Mouse (Mus musculus) right cerebral cortex, postnatal 36 days (tissue): ENCODE measurements at regions not wholly inside any gene's neighbourhood (a gene's known extent, or its start where the extent isn't known, plus 50 kb on each side); places are given as distances from the start of the nearest gene placed in this dataset.
"Not testable (repeated sequence)": the region's sequence is repeated elsewhere in the genome, so short reads cannot be mapped to it uniquely, and the experiment has no call there.

Source experiments
- DNase-seq, 2 experiments: peaks; one replicate each; pipeline ENCODE4 v3.0.0; 2022; ENCODE audit warnings: low spot score in 2 of 2, mixed read lengths in 1 of 2

DNA sequence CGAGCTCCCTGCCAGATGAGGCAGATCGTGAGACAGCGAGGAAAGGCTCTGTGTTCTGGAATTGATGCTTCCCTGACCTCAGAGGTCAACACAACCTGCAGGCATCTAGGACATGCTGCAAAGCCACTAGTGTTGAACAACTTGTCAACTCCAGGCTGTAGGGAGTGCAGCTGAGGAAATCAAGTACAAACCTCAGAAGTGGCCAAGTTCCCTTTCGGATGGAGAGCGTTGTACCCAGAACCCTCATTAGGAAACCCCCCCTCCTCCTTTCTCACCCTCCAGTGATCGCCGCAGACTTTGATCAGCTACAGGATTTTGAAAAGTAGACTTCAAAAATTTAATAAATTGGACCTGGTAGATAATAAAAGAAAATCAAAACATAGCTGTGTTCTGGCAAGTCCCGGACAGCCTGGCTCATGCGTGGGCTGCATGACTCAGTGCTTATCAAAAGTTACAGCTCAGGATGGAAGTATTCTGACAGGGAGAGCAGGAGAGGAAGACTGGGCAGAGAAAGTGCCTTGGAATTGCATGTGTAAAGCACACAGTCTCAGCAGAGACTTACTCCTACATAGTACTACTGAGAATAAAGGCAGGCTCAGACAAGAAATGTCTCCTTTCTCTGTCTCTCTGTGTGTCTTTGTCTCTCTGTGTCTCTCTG lies 224.2 kb downstream of the Diras2 start:
- DNase-seq, result peak; percentile 37 to 43

DNA sequence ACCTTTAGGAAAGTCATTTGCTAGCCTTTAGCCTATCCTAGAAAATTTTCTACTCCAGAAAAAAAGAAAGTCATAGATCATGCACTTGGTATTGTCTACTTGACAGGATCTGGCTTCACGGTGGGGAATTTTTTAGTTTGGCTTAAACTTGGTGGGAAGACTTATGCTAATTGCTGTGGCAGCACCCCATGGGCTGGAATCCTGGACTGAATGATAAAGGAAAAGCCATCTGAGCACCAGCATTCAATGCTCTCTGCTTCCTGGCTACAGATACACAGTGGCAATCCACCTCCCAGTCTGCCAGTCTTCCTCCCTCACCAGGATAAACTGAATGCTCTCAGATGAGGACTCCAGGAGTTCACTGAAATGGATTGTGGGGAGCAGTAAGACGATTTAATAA lies 220.1 kb downstream of the Diras2 start:
- DNase-seq, result no peak

DNA sequence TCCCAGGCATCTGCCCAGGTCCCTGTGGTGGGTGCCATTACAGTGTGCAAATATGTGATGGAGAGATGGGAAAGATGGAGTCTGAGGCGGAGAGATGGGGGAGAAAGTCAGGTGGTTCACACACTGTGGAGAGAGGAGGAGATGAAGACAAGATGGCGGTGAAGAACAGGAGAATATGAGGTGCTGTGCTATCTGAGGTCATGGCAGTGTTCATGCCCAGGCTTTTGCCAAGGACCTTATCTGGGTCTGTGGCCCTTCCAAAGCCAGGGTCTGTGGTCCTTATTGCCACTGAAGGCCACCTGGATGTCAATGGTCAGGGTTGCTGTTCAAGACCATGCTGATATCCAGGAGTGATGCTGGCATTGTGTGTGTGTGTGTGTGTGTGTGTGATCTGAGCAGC lies 212.8 kb downstream of the Diras2 start:
- DNase-seq, result no peak

DNA sequence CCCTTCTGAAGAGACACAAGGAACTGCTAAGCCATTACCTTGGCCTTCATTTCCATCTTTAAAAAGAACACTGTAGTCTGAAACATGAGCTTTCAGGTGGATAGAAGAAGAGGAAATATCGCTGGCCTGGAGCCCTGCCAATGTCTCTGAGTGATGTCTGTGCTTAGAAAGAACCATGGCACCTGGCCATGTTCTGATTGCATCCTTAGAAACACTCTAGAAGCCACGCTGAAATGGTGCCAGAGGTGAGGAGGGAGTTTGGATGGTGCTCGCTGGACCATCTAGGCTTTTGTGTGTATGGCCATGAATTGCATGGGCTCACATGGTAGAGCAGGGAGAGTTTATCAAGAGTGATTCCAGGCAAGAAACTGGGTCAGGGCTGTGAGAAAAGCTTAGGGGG lies 207.4 kb downstream of the Diras2 start:
- DNase-seq, result no peak

DNA sequence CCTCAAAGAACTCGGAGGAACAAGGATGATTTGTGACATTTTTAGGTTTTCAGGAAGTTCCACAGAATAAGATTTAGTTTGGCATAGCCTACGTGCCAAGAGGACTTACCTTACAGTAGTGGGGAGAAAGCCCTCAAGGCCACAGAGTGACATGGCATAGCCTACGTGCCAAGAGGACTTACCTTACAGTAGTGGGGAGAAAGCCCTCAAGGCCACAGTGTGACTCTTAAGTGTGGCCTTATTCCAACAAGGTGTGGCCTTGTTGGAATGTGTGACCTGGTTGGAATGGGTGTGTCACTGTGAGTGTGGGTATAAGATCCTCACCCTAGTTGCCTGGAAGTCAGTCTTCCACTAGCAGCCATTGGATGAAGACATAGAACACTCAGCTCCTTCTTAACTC lies 206.7 kb downstream of the Diras2 start:
- not testable (repeated sequence) for DNase-seq

DNA sequence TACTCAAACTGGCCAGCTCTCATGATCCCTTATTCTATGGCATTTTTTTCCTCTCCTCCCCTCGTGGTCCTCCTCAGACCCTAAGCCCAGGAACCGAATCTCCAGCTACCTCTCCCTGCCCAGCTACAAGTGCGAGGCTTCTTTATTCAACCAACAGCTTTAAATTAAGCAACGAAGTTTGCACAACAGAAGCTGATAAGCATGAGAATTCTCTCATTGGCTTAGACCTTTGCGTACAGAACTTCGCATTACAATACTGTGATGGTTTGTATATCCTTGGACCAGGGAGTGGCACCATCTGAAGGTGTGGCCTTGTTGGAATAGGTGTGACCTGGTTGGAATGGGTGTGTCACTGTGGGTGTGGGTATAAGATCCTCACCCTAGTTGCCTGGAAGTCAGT lies 205.4 kb downstream of the Diras2 start:
- DNase-seq, result not testable (repeated sequence)

DNA sequence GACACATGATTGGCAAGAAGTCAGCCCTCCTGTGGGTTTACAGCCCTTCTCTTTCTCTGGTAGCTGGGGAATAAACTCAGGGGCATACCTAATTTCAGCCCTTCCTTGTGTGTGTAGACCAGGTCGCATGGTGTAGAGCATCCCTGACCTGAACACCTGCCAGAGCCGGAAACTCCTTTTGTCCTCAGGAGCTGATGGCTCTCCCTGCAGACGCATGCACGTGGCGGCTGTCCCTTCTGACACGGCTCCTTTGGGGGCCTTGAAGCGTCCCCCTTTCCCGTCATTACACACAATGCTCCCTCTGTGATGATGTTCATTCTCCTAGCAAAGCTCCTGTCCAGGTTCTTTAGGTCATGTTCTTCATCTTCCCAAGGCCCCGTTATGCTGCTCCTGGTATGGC lies 203.3 kb downstream of the Diras2 start:
- no peak for DNase-seq

DNA sequence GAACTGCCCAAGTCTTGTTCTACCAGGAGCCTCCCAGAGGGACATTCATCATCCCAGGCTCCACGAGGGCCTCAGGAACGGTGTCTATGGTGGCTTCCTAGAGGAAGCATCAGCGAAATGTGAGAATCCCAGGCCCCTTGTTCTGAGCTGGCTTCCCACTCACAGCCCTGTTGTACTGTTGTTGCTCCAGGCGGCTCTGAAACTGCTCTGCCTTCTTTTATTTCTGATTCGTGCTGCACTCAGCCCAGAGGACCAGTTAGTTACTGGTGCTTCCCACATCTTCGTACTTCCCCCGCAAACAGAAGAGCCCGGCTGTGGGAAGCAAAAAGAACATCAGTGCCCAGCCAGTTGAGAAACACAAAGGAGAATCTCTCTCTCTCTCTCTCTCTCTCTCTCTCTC lies 202.3 kb downstream of the Diras2 start:
- peak; percentile 55 to 66 for DNase-seq

DNA sequence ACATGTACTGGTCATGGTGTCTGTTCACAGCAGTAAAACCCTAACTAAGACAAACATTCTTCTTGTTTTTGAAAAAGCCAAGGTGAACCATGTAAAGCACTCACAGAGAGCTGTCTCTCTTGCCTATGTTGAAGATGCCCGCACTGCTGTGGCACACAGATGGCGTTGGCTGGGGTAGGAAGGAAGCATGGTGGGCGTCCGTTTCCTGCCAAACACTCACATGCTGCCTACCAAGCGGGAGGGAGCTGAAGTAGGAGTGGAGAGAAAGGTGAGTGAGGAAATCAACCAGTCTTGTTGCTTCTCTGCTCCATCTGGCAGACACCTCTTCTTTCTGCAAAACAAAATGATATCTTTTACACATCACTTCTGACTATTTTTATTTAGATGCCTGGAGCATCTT lies 200.0 kb downstream of the Diras2 start:
- peak; percentile 64 to 70 for DNase-seq

DNA sequence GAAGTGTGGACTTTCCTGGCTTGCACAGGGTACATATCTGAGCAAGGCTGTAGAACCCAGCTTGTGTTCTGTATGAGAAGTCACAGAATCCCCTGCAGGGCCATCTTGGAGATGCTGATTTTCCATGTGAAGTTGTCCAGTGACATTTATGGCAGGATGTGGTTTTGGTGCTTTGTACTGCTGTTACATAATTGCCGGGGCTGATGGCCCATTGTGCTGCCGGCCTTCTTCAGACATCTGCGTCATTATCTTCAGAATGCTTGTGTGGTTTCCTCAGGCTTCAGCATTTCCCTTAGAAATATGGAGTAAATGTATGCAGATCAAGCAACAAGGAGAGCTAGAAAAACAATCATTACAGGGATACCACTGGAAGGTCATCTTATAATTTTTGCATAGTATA lies 196.1 kb downstream of the Diras2 start:
- no peak for DNase-seq

DNA sequence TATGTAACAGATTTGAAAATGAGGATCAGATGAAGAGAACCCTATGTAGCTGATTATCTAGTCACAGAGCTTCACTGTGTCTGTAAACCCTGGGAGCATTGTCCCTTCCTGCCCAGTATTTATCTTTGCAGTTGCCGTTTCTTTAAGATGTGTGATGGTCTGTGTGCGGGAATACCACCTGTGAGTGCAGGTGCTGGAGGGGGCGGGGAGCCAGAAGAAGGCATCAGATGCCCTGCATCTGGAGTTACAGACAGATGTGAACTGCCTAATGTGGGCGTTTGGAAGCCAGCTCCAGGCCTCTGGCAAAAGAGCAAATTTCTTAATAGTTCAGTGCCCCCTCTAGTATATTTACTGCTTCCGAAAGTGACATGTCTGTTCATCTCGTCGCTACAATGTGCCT lies 193.1 kb downstream of the Diras2 start:
- DNase-seq, result no peak

DNA sequence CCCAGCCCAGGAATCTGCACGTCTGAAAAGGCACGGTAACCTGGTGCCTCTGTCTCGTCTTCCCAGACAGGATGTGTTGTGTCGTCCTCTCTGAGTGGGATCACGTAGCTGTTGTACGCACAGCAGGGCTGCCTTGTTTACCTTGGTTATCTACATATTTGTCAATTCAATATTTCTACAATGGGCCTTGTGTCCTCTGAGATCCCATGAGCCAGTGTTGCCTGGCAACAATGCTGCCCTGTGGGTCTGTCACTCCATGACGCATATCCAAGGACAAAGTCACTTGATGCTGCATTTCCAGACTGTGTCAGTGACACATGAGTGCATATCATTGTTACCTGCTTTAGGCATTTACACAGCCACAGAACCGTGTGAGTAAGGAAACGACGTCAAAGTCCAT lies 191.9 kb downstream of the Diras2 start:
- DNase-seq, result no peak

DNA sequence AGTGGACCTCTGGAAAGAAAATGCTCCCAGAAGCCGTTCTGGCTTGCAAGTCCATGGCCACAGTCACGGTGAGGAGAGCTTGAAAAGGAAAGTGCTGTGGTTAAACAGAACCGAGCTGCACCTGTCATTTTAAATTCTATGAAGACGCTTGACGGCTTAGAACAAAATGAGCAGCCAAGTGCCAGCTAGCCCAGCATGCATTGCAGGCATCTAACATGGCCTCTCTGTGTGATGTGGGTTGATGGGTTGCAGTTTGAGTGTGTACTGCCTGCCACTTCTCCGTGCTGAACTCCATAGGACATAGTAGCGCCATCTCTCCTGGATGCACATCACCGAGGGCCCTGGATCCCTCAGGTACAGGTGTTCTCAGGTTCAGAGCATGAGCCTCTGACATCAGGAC lies 189.1 kb downstream of the Diras2 start:
- no peak for DNase-seq

DNA sequence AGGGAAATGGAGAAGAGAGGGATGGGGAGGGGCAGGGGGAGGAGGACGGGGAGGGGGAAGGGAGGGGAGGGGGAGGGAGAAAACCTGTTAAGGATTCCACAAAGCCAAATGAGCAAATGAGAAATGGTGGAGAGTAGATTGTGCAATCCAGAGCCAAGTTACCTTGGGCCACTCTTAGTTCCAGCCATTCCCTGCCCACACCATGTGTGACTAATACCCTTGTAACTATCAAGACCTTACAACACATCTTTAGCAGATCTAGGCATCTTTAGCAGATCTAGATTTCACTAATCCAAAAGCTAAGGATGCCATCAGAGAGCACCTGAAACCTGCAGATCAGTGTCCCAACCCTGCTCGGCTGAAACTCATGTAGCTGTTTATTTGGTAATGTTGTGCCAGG lies 186.7 kb downstream of the Diras2 start:
- no peak for DNase-seq

DNA sequence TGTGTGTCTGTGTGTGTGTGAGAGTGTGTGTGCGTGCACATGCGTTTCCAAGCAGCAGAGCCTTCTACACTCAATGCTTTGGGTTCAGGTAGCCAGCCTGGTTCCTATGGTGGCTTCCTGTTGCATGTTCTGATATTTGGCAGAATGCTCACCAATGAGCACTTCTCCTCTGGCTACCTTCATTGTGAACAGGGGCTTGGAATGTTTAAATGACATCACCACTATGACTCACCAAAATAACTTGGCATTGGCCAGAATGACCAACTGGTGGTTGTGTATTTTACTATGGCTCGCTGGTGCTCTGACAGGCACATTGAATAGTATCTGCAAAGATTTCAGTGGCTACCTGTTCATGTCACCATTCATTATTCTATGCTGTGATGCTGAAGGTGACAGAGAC lies 186.2 kb downstream of the Diras2 start:
- DNase-seq, result no peak

DNA sequence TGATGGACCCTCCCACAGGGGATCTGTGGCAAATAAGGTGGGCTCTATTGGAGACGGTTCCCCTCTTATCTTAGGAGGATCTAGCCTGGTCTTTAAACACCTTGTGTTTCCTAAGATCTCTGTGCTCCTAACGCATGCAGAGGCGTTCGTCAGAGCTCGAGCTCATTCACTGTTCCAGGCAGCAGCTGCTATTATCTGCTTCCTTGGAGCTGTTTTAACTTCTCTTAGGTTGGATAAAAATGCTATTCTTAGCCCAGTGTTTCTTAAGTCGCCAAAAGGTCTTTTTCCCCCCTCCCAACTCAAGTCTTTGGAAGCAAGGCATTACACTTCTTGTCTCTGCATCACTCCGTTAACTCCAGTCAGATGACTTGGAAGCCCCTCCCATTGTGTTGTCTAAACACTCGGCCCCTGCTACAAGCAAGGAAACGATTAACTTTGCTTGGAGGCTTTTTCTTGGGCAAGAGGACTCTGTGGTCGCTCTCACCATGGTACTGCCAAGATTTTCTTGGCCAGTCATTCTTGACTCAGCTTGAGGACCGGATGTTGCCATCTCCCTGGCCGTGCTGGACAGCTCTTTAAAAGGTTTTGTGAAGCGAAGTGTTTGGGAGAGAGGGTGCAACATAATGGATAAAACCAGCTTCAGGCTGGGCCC lies 185.6 kb downstream of the Diras2 start:
- DNase-seq, result peak in 1 of 2 experiments; percentile 39

DNA sequence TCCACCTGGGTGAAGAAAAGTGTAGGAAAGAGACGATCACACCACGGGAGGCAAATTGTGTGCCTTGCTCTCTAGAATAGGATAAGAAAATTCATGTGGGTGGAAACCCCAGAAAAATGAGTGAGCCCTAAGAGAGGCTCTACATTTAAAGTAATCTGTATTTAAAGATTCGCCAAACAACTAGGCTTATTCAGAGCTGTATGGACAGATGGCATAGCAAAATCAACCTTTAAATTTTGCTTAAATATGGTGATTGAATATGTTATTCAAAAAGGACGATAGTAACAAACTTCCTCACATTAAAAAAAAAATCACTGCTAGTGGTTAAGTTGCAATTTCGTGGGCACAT lies 185.1 kb downstream of the Diras2 start:
- DNase-seq, result no peak

DNA sequence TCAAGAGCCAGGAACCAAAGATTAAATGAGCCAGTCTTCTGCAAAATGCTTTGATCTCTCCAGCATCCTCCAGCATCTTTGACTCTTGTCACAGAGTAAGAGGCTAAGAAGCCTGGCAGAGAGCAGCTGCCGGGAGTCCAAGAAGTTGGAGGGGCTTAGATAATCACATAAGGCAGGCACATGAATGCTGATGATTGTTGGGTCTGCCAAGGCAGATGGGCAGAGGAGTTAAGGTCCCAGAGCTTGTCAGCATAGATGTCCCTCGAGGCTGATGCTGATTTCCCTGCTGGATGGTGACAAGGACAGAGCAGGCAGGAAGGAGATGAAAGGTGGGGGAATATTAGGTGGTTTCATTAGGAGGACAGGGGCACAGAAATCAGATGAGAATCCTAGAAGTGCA lies 183.4 kb downstream of the Diras2 start:
- no peak for DNase-seq

DNA sequence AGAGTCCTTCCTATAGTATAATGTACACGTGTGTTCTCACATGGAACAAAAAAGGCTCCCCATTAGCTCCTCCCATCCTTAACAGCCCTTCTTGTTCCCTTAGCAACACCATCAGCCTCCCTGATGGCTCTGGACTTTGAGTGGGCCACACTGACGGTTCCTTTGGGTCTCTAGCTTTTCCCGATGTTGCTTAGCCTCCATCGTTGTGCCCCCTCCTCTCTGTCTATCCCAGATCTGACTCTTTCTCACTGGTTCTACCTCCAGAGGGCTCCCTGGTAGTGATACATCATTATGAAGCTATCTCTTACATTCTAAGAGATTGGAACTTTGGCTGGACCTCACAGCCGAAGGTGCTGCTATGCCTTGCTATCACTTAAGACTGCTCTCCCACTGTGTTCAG lies 181.5 kb downstream of the Diras2 start:
- no peak for DNase-seq

DNA sequence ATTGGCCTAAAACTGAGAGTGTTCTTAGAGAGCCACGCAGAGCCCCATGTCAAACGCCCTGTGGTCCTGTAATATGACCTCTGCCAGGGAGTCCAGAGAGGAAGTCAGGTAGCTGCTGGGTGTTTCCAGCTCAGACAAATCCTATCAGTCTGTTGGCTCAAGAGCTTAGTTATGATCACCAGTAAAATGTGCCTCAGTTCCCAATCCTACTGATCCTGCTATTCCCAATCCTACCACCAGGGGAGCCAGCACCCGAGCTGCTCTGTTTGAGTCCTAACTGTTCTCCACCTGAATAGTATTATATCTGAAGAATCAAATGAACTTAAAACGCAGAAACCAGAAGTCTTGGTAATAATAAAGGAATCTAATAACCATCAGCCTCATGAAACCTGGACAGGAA lies 178.5 kb downstream of the Diras2 start:
- no peak for DNase-seq

DNA sequence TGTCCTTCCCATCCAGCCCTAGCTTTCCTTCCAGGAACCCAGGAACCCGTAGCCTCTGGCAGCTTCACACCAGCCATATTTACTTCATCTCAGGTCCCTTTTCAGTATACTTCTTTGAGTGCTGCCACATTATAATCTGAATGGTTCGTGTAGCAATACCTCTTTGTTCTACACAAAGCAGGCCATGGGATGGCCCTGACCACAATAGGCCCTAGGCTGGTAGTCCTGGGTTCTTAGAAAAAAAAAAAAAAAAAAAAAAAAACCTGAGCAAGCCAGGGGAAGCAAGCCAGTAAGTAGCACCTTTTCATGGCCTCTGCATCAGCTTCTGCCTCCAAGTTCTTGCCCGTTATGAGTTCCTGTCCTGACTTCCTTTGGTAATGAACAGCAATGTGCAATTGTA lies 177.6 kb downstream of the Diras2 start:
- DNase-seq, result no peak

DNA sequence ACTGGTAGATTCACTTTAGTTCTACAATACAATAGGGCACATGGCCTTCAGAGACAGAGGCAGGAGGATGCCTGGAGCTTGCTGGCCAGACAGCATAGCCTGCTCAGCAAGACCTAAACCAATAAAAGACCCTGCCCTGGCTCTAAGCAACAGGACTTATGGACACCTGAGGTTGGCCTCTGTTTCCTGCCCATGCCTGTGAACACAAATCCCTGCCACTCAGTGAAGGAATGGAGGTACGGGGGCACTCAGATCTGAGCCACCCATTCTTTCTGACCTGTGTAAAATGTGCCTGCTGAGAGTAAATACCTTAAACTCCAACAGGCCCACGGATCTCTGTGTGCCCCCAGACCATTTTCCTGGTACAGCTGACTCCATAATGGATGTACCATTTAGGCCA lies 177.1 kb downstream of the Diras2 start:
- no peak for DNase-seq

DNA sequence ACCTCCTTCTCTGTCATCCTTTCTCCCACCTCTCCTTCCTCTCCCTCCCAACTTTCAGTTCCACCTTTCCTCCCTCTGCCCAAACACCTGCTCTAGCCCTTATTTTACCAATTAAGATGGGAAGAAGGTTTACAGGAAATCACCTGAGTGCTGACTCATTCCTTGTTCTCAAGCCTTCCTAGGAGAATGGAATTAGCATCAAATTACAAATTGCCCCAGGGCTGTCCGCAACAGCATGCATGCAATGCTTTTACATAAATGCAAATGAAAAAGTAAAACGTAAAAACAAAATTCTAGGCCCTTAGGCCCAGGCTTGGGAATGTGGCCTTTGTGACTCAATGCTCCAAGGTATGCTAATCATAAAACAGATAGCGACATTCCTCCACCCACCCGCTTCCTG lies 175.2 kb downstream of the Diras2 start:
- not testable (repeated sequence) for DNase-seq

DNA sequence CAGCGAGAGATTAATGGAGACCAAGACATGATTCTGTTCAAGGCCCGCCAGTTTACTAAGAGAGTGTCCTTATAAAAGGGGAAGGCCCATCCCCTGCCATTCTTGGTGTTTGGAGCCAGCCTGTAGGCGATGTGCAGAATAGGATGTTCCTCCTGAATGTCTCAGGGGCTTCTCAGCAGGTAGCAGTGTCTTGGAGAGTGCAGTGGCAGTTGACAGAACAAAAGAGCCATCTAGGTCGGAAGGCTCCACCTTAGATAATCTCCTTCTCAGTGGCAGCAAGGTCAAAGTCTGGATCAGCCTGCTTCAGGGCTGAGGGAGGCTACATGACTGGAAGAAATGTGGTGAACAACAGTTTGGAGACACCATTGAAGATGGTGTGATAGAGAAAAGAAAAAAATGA lies 171.7 kb downstream of the Diras2 start:
- DNase-seq, result not testable (repeated sequence)
